Mouse (Mus musculus) urinary bladder, postnatal 25 days (tissue): Measurements from ENCODE around the gene Pak1ip1.
A peak's percentile ranks its signal among the peaks of the same experiment; 100 is the strongest.
"Not testable (repeated sequence)": the region's sequence is repeated elsewhere in the genome, so short reads cannot be mapped to it uniquely, and the experiment has no call there.

ENCODE experiments used
- DNase-seq: peaks from one replicate; pipeline ENCODE4 v3.0.0; 2022; ENCODE audit warnings: low spot score

The Pak1ip1 gene

GRCm38 (mm10) chr13:41000926-41001639 is at the start of gene Pak1ip1:
Gene Pak1ip1, plus strand, starts transcription at chr13:41001023.
- peak; percentile 94 for DNase-seq

- DNase-seq, result no peak
These were observed 49.3 kb upstream of the Pak1ip1 start for GRCm38 (mm10) chr13:40951386-40951976.

GRCm38 (mm10) chr13:40953231-40953630 is 47.6 kb upstream of the Pak1ip1 start:
- DNase-seq, result no peak

- DNase-seq, result no peak
These were observed 45.0 kb upstream of the Pak1ip1 start for GRCm38 (mm10) chr13:40955773-40956172.

- DNase-seq, result no peak
These were observed 33.2 kb upstream of the Pak1ip1 start for GRCm38 (mm10) chr13:40967609-40968008.

- no peak for DNase-seq
These were observed 32.3 kb upstream of the Pak1ip1 start for GRCm38 (mm10) chr13:40968564-40968963.

GRCm38 (mm10) chr13:40969761-40970390 is 30.9 kb upstream of the Pak1ip1 start:
- DNase-seq, result no peak

GRCm38 (mm10) chr13:40971261-40971660 is 29.6 kb upstream of the Pak1ip1 start:
- DNase-seq, result no peak

GRCm38 (mm10) chr13:40971831-40972230 is 29.0 kb upstream of the Pak1ip1 start:
- DNase-seq, result no peak

GRCm38 (mm10) chr13:40972976-40973375 is 27.8 kb upstream of the Pak1ip1 start:
- DNase-seq, result no peak

GRCm38 (mm10) chr13:40977609-40978008 is 23.2 kb upstream of the Pak1ip1 start:
- DNase-seq, result peak; percentile 39

- DNase-seq, result no peak
These were observed 22.2 kb upstream of the Pak1ip1 start for GRCm38 (mm10) chr13:40978652-40979051.

- DNase-seq, result no peak
These were observed 21.5 kb upstream of the Pak1ip1 start for GRCm38 (mm10) chr13:40979321-40979720.

- DNase-seq, result no peak
These were observed 18.1 kb upstream of the Pak1ip1 start for GRCm38 (mm10) chr13:40982759-40983158.

GRCm38 (mm10) chr13:40986081-40986480 is 14.7 kb upstream of the Pak1ip1 start:
- no peak for DNase-seq

GRCm38 (mm10) chr13:40987608-40988303 is 13.1 kb upstream of the Pak1ip1 start:
- DNase-seq, result not testable (repeated sequence)

GRCm38 (mm10) chr13:40988418-40988817 is 12.4 kb upstream of the Pak1ip1 start:
- DNase-seq, result no peak

- DNase-seq, result no peak
These were observed 6.1 kb upstream of the Pak1ip1 start for GRCm38 (mm10) chr13:40994487-40995263.

GRCm38 (mm10) chr13:40998537-40998936 is 2.3 kb upstream of the Pak1ip1 start:
- not testable (repeated sequence) for DNase-seq

- peak; percentile 18 for DNase-seq
These were observed 490 bp upstream of the Pak1ip1 start for GRCm38 (mm10) chr13:41000140-41000925.

- no peak for DNase-seq
These were observed 1.2 kb downstream of the Pak1ip1 start for GRCm38 (mm10) chr13:41002001-41002400.
